Mouse (Mus musculus): ENCODE data around the gene Maob. TPM values are rescaled to one million over a fixed set of nuclear protein-coding genes. Genes with fewer than 3 reads are reported as not detected.

Maob gene
- polyA plus RNA-seq, 1 experiment from 2014 or later: 38.1 TPM

- H3K27me3 ChIP-seq (replicated peaks): no peaks in the 10 kb centered on the region
- no peak for ATAC-seq (ENCODE audit: insufficient read depth, low FRiP score, low read depth)
- no peak overlapping the region for H3K27ac ChIP-seq
- no peak overlapping the region for H3K4me3 ChIP-seq (replicated peaks)
- H3K9me3 ChIP-seq: no peaks in the 10 kb centered on the region
- H3K4me1 ChIP-seq: no peaks in the 10 kb centered on the region
- H3K4me2 ChIP-seq: no peak overlapping the region
- no peak overlapping the region for H3K9ac ChIP-seq
- H3K36me3 ChIP-seq: no peaks in the 10 kb centered on the region
- WGBS: 58% methylated on average over 1 of the region's 1 CpGs
These were observed 68.2 kb downstream of the Maob start for GRCm38 (mm10) chrX:16748932-16749331.

GRCm38 (mm10) chrX:16714033-16714432, 103.1 kb downstream of the Maob start:
- H3K36me3 ChIP-seq: no peaks in the 10 kb centered on the region
- ATAC-seq (ENCODE audit: insufficient read depth, low FRiP score, low read depth): no peak
- no peaks in the 10 kb centered on the region for H3K4me1 ChIP-seq
- H3K4me2 ChIP-seq: no peak overlapping the region
- H3K27me3 ChIP-seq (replicated peaks): no peaks in the 10 kb centered on the region
- H3K9ac ChIP-seq: no peak overlapping the region
- WGBS: 54% methylated on average over 1 of the region's 1 CpGs
- no peak overlapping the region for H3K4me3 ChIP-seq (replicated peaks)
- no peaks in the 10 kb centered on the region for H3K9me3 ChIP-seq
- no peak overlapping the region for H3K27ac ChIP-seq

- 87% methylated on average over 1 of the region's 1 CpGs for WGBS
- no peak overlapping the region for H3K4me3 ChIP-seq (replicated peaks)
- no peak overlapping the region for H3K9ac ChIP-seq
- no peak overlapping the region for H3K27ac ChIP-seq
- no peaks in the 10 kb centered on the region for H3K27me3 ChIP-seq (replicated peaks)
- no peak overlapping the region for H3K4me2 ChIP-seq
- no peaks in the 10 kb centered on the region for H3K4me1 ChIP-seq
- H3K9me3 ChIP-seq: no peaks in the 10 kb centered on the region
- H3K36me3 ChIP-seq: no peaks in the 10 kb centered on the region
- ATAC-seq (ENCODE audit: insufficient read depth, low FRiP score, low read depth): no peak
These were observed 111.1 kb downstream of the Maob start for GRCm38 (mm10) chrX:16706094-16706493.

Other genes with a start within 250 kb of the Maob start
- gene Maoa, start 197.7 kb downstream of the Maob start, polyA plus RNA-seq (2015; fragmentation: Nextera tagmentation; extraction: Ambion mirVana): 16.4 TPM in 2 replicates
- gene Ndp, start 94.4 kb upstream of the Maob start, polyA plus RNA-seq (2015; fragmentation: Nextera tagmentation; extraction: Ambion mirVana): 0.45 and 0.68 TPM in 2 replicates